Mouse (Mus musculus) heart, embryonic 16.5 days (tissue): ENCODE data around the gene Chrdl1. TPM values are rescaled to one million over a fixed set of nuclear protein-coding genes. Genes with fewer than 3 reads are reported as not detected.

Experiments used
- ATAC-seq: fragments of 200-750 bp; cut with Nextera tagmentation; replicated peaks from 2 replicates; pipeline ENCODE4 v1.8.0; 2017; ENCODE audit warnings: moderate number of reproducible peaks; ENCODE audit not compliant: insufficient read depth, low FRiP score; ENCODE audit errors: extremely low read depth
- H3K27ac ChIP-seq: fragments of 300-500 bp; sonication (generic); 2 replicates; pipeline ENCODE4 v1.5.1; 2014; ENCODE audit warnings: mild to moderate bottlenecking, low read length, control low read depth, moderate library complexity
- H3K27me3 ChIP-seq: fragments of 300-500 bp; sonication (generic); 2 replicates; pipeline ENCODE4 v1.6.1; 2014; ENCODE audit warnings: low read length, mixed read lengths; ENCODE audit not compliant: control insufficient read depth, insufficient read depth
- H3K36me3 ChIP-seq: fragments of 300-500 bp; sonication (generic); 2 replicates; pipeline ENCODE4 v1.6.1; 2014; ENCODE audit not compliant: control insufficient read depth, insufficient read depth
- H3K4me1 ChIP-seq: fragments of 300-500 bp; sonication (generic); 2 replicates; pipeline ENCODE4 v1.6.1; 2014; ENCODE audit warnings: low read length, mixed read lengths; ENCODE audit not compliant: control insufficient read depth, insufficient read depth
- H3K4me2 ChIP-seq: fragments of 300-500 bp; sonication (generic); 2 replicates; pipeline ENCODE4 v1.6.1; 2014; ENCODE audit warnings: low read depth, mild to moderate bottlenecking, control low read depth, low read length
- H3K4me3 ChIP-seq: fragments of 300-500 bp; sonication (generic); 2 replicates; pipeline ENCODE4 v1.5.1; 2014; ENCODE audit warnings: mild to moderate bottlenecking, control low read depth, low read length
- H3K9ac ChIP-seq: fragments of 300-500 bp; sonication (generic); 2 replicates; pipeline ENCODE4 v1.6.1; 2014; ENCODE audit warnings: low read length, control low read depth
- H3K9me3 ChIP-seq: fragments of 300-500 bp; sonication (generic); replicated peaks from 2 replicates; pipeline ENCODE4 v1.6.1; 2016; ENCODE audit warnings: low read length; ENCODE audit not compliant: control insufficient read depth
- WGBS: fragments of 180-500 bp; shearing (Covaris S2); extraction: QIAGEN DNeasy Blood & Tissue Kit; methylation state at CpG from one replicate; pipeline ENCODE4 v1.1.7; 2014; 5-methylcytosine and 5-hydroxymethylcytosine counted together
- polyA plus RNA-seq: library from polyadenylated mRNA; unstranded; fragments of >200 nt; fragmentation: Nextera tagmentation; extraction: Ambion mirVana; gene quantifications from 2 replicates; pipeline ENCODE4 v1.2.1, GENCODE M21; 2015

Gene Chrdl1
- polyA plus RNA-seq = 2.0 and 3.0 TPM in 2 replicates

DNA sequence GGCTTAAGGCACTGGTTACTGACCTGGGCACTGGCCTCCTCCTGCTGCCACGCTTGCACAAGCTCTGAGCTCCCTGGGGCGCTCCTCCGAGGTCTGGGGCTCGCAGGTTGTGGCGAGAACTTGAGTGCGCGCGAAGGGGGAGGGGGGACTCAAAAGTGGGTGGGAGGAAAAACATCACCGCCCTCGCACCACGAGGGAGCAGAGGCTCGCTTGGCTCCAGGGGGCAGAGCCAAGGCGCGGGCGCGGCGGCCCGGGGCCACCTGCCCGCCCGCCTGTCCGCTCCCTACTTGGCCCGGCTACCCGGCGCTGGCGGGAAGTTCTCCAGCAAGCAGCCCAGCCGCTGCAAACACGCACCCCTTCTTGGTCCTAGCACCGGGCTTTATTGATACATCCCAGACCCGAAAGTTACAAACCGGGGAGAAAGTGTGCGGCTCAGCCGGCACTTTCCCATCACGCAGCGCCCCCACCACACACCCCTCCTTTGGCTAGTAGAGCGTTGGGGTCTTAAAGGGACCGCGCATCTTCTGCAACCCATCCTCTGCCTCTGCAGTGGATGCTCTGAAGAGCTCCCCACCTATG lies at the start of gene Chrdl1:
Chrdl1 (minus strand) TSS at position 472 of the 579 bp plus-strand sequence.
- Histone ChIP-seq H3K27ac (no peak within 1 kb of the TSS), H3K36me3 (no peaks in the 10 kb centered on the region), H3K27me3 (peaks cover 19% of the 10 kb centered on the region), H3K9ac (peak within 1 kb of the TSS; percentile 41; the same call in 1 of the 2 replicates), H3K9me3 (no peaks in the 10 kb centered on the region), H3K4me2 (peak within 1 kb of the TSS; percentile 75), H3K4me3 (peak within 1 kb of the TSS; percentile 50), H3K4me1 (no peaks in the 10 kb centered on the region)
- 11% methylated on average over 30 of the region's 37 CpGs for WGBS
- ATAC-seq = no peak

- no peak overlapping the region for H3K27ac ChIP-seq
- H3K4me1 ChIP-seq = no peaks in the 10 kb centered on the region
- 54% methylated on average over 4 of the region's 4 CpGs for WGBS
- H3K27me3 ChIP-seq = peaks cover 2% of the 10 kb centered on the region; the same call in 1 of the 2 replicates
- no peaks in the 10 kb centered on the region for H3K9me3 ChIP-seq
- no peak overlapping the region for H3K9ac ChIP-seq
- no peak for ATAC-seq
- no peaks in the 10 kb centered on the region for H3K36me3 ChIP-seq
- H3K4me2 ChIP-seq = no peak overlapping the region
- H3K4me3 ChIP-seq = no peak overlapping the region
Observed at GRCm38 (mm10) chrX:143442638-143443037, 48.6 kb upstream of the Chrdl1 start.

DNA sequence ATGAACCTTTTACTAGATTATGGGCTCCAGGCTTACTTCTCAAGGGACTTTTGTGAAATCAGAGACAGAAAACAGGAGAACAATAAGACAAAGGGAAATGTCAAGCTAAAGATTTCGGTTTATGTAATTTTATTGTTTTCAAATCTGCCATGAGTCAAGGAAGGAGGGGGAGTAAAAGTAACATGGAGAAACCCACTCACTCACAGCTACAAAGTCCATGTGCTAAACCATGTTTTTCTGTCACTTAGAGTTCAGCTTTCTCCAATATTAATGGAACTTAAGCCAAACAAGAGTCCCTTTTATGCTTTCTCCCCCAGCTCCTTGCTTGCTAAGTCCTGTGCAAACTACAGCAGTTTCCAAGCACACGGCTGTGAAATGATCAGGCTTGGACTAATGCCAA lies 10.5 kb upstream of the Chrdl1 start:
- Histone ChIP-seq H3K4me3 (no peak overlapping the region), H3K27ac (no peak overlapping the region), H3K4me1 (no peaks in the 10 kb centered on the region), H3K27me3 (no peaks in the 10 kb centered on the region), H3K9me3 (no peaks in the 10 kb centered on the region), H3K4me2 (no peak overlapping the region), H3K36me3 (no peaks in the 10 kb centered on the region), H3K9ac (no peak overlapping the region)
- 61% methylated on average over 2 of the region's 2 CpGs for WGBS
- ATAC-seq = no peak

- WGBS = 68% methylated on average over 4 of the region's 4 CpGs
Observed at GRCm38 (mm10) chrX:143366256-143366959, 27.7 kb downstream of the Chrdl1 start.

DNA sequence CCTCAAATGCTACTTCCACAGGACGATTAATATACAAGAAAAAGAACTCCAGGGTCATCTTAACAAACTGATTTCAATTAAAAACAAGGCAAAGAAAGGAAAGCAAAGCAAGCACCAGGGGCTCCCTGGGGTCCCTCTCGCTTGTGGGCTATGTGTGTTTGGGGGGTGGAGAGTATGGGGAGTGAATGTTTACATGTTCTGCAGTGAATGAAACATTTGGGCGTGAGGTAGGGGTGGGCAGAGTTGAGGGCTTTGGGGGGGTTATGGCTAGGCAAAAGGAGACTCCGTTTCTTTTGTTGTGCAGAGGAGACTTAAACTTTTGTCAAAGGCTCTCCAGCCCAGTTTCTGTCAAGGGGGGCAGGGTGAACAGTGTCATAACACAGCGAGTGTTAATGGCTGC lies 46.8 kb downstream of the Chrdl1 start:
- 68% methylated on average over 5 of the region's 5 CpGs for WGBS
- Histone ChIP-seq H3K4me1 (no peaks in the 10 kb centered on the region; the same call in 1 of the 2 replicates), H3K4me3 (no peak overlapping the region), H3K36me3 (no peaks in the 10 kb centered on the region), H3K27me3 (no peaks in the 10 kb centered on the region), H3K4me2 (no peak overlapping the region), H3K27ac (no peak overlapping the region), H3K9ac (no peak overlapping the region), H3K9me3 (no peaks in the 10 kb centered on the region)
- ATAC-seq = no peak

More at GRCm38 (mm10) chrX:143366256-143366959, 27.7 kb downstream of the Chrdl1 start:
- ATAC-seq = no peak
- Histone ChIP-seq H3K4me3 (no peak overlapping the region), H3K4me2 (no peak overlapping the region), H3K27me3 (no peaks in the 10 kb centered on the region), H3K9me3 (no peaks in the 10 kb centered on the region; the same call in 1 of the 2 replicates), H3K36me3 (no peaks in the 10 kb centered on the region), H3K9ac (no peak overlapping the region), H3K4me1 (no peaks in the 10 kb centered on the region), H3K27ac (no peak overlapping the region)

GRCm38 (mm10) chrX:143346739-143347138 lies 47.3 kb downstream of the Chrdl1 start:
- Histone ChIP-seq H3K27me3 (no peaks in the 10 kb centered on the region), H3K36me3 (no peaks in the 10 kb centered on the region), H3K9ac (no peak overlapping the region), H3K4me2 (no peak overlapping the region), H3K4me3 (no peak overlapping the region), H3K9me3 (no peaks in the 10 kb centered on the region), H3K4me1 (no peaks in the 10 kb centered on the region; the same call in 1 of the 2 replicates), H3K27ac (no peak overlapping the region)
- no peak for ATAC-seq
- WGBS = 57% methylated on average over 3 of the region's 3 CpGs

- Histone ChIP-seq H3K4me3 (no peak overlapping the region), H3K27ac (no peak overlapping the region), H3K9ac (no peak overlapping the region), H3K4me1 (no peaks in the 10 kb centered on the region; the same call in 1 of the 2 replicates), H3K9me3 (no peaks in the 10 kb centered on the region), H3K36me3 (no peaks in the 10 kb centered on the region), H3K4me2 (no peak overlapping the region), H3K27me3 (no peaks in the 10 kb centered on the region)
- no peak; the same call in 1 of the 2 replicates for ATAC-seq
- WGBS = 37% methylated on average over 5 of the region's 5 CpGs
Observed at GRCm38 (mm10) chrX:143344509-143345495, 49.3 kb downstream of the Chrdl1 start.

- Histone ChIP-seq H3K27me3 (peaks cover 9% of the 10 kb centered on the region), H3K9me3 (no peaks in the 10 kb centered on the region), H3K4me3 (no peak overlapping the region), H3K36me3 (no peaks in the 10 kb centered on the region), H3K27ac (no peak overlapping the region), H3K4me2 (no peak overlapping the region), H3K4me1 (peaks cover 3% of the 10 kb centered on the region; the same call in 1 of the 2 replicates), H3K9ac (no peak overlapping the region)
- no peak for ATAC-seq
- WGBS = 58% methylated on average over 4 of the region's 4 CpGs
Observed at GRCm38 (mm10) chrX:143338156-143338555, 55.9 kb downstream of the Chrdl1 start.
